Mouse (Mus musculus) thymus, postnatal 0 days (tissue): ENCODE measurements around the gene Arhgef40. TPM values are rescaled to one million over a fixed set of nuclear protein-coding genes. Genes with fewer than 3 reads are reported as not detected.

Experiments
- DNase-seq: peaks from one replicate; pipeline ENCODE4 v3.0.0-alpha.2; 2015; ENCODE audit warnings: low spot score
- polyA plus RNA-seq: library from polyadenylated mRNA; unstranded; fragments of >200 nt; fragmentation: Nextera tagmentation; extraction: Ambion mirVana; gene quantifications from 2 replicates; pipeline ENCODE4 v1.2.1, GENCODE M21; 2015

Gene Arhgef40
- polyA plus RNA-seq, 1 experiment from 2014 or later: 27.0 TPM

DNA sequence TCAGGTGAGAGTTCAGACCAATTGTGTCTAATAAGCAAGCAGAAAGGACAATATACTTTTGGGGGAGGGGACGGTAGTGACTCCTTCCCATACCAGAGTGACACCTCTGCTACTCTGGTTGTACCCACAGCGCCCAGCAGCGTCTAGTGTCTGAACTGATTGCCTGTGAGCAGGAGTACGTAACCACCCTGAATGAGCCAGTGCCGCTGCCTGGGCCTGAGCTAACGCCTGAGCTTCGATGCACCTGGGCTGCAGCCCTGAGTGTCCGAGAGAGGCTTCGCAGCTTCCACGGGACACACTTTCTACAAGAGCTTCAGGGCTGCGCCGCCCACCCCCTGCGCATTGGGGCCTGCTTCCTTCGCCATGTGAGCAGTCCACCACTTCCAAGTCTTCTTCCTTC lies 13.0 kb downstream of the Arhgef40 start:
- DNase-seq: no peak

DNA sequence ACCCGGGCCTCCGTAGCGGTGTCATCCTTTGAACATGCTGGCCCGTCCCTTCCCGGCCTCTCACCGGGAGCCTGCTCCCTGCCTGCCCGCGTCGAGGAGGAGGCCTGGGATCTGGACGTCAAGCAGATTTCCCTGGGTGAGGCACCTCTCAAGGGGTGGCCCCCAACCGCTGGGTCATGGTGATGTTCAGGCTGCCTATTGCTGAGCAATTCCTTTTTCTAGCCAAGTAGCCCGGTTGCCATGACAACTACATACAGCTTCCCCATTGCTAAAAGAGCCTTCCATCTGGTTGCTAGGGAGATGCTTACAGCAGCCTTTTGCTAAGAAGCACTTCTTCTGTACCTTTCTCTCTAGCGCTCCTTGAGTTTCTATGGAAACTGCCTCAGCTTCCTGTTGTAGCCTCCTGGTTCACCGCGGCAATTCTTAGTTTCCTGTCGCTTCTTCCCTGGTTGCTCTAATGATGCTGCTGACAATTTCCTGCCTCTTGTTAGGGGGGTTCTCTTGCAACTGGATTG lies 19.5 kb downstream of the Arhgef40 start:
- DNase-seq: peak; percentile 78

DNA sequence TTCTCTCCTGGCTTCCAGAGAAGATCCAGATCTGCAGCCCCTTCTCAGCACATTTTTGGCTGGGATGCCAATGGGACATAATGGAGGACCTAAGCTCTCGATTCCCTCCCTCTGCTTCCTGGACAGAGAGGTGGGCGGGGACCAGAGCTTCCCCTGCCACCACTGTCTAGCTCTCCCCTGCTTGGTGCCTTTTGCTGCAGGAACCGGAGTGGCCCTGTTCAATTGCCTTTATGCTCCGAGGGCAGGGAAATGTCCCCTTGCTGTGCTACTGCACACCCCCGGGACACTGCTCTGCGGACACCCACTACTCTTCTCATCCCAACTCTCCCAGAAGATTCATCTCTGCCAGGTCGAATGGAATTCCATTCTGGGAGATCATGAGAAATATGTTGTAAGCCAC lies 20.6 kb downstream of the Arhgef40 start:
- no peak for DNase-seq

- DNase-seq: no peak
These were observed 21.1 kb downstream of the Arhgef40 start for GRCm38 (mm10) chr14:52005616-52006015.

- peak; percentile 43 for DNase-seq
These were observed 21.7 kb downstream of the Arhgef40 start for GRCm38 (mm10) chr14:52006241-52006640.

GRCm38 (mm10) chr14:52006771-52007170 lies 22.3 kb downstream of the Arhgef40 start:
- DNase-seq: no peak

DNA sequence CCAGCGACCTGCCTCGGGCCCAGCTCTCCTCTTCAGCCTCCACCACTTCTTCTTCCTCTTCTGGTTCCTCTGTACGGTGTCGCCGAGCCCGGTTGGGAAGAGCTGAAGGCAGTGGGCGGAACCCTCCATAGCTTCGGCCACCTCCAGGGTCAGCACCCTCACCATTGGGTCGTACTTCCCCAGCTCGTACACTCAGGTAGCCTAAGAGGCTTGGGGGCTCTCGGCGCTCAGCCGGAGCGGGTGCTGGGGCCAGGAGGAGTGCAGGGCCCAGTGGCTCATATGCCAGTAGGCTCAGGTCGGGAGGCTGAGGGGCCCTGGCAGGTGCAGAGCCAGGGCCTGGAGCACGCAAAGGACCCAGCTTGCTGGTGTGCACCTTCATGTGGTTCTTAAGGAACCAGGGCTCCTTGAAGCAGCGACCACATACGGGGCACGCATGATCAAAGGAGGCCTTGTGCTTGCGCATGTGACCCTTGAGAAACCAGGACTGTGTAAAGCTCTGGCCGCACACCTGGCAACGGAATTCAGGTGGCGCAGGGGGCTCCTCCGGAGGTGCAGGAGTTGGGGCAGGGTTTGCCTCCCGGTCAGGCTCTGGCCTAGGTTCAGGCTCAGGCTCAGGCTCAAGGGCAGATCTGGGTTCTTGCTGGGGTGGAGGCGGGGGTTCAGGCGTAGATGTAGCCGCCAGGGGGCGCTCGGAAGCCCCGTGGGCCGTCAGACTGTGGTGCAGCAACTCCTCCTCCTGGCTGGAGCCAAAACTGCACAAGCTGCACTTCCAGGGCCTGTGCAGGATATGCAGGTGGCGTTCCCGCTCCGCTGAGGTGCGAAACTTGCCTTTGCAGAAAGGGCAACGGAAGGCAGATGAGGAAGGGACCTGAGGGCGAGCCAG lies 24.0 kb downstream of the Arhgef40 start:
- peak; percentile 97 for DNase-seq

GRCm38 (mm10) chr14:52009361-52009760 lies 24.8 kb downstream of the Arhgef40 start:
- DNase-seq: no peak

GRCm38 (mm10) chr14:52009841-52010240 lies 25.3 kb downstream of the Arhgef40 start:
- no peak for DNase-seq

GRCm38 (mm10) chr14:52010446-52011111 lies 26.1 kb downstream of the Arhgef40 start:
- DNase-seq: no peak

GRCm38 (mm10) chr14:52011683-52012082 lies 27.2 kb downstream of the Arhgef40 start:
- DNase-seq: no peak

GRCm38 (mm10) chr14:52012085-52012484 lies 27.6 kb downstream of the Arhgef40 start:
- no peak for DNase-seq

DNA sequence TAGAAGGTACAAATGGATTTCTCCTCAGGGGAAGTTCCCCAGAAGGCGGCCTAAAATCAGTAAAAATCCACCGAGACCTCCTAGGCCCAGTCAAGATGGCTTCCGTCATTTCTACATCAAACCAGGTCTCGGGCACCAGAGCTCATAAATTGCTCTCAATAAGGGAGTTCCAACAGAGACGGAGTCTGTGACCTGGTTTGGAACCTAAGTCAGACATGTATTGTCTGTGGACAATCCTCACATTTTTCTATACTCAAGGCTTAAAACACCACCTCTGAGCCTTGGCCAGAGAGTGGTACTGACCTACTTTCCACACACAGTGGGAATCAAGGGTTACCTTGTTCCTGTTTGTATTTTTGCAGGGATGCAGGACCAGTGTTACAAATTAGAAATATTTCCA lies 28.0 kb downstream of the Arhgef40 start:
- DNase-seq: no peak

- no peak for DNase-seq
These were observed 28.6 kb downstream of the Arhgef40 start for GRCm38 (mm10) chr14:52013021-52013610.

DNA sequence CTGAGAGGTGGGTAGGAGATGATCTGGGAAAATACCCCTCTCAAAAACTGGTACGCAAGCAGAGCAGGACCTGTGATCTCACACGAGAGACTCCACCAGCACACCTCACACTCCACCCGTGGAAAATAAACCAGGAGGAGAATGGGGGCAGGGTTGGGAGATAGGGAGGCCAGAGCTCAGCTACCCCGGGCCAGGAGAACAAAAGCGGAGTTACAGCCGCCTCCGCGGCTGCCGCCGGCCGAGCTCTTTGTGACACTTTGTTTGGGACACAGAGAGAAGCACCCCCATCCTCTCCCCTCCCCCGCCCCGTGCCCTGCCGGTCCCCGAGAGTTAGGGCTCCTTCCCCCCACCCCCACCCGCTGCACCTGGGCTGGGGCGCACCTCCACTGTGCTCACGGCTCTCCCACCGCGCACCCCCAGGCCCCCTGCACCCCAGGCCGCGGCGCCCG lies 29.3 kb downstream of the Arhgef40 start:
- DNase-seq: peak; percentile 83

DNA sequence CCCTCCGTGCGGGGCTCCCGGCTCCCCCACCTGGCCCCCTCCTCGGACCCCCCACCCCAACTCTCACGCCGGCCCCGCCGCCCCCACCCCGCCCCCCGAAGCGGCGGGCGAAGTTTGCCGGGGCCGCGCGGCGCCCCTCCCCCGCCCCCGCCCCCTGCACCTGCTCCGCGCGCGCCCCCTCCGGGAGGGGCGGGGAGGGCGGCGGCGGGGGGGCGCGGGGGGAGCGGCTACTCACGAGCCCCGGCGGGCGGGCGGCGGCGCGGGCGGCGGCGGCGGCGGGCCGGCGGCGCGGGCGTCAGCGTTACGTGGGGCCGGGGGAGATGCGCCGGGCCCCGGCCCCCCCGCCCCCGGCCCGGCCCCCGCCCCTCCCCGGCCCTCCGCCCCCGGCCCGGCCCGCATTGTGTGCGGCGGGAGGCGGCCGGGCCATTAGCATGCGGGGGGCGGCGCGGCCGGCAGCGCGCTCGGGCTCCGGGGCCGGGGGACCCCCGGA lies 29.8 kb downstream of the Arhgef40 start:
- no peak for DNase-seq

DNA sequence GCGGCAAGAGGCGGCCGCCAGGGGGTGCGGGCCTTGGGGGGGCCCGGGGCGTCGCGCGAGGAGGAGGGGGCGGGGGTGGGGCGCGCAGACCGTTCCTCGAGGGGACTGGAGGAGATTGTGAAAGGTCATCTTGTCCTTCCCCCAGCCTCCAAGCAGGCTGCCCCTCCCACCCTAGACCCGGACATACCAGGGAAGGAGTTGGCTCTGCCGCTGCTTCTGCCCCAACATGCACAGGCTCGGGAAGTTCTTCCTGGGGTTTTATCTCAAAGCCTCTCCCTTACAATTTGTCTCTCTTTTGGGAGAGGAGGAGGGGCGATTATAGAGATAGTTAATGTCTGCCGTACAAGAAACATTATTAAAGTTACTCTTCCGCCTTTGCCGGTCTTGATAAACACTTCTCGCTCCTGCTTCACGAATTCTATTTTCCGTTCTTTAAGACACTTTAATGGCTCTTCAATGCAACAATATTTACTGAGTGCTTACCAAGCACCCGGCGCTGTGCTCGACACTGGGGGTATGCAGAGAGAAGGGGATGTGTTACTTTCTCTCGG lies 30.3 kb downstream of the Arhgef40 start:
- DNase-seq: peak; percentile 61

DNA sequence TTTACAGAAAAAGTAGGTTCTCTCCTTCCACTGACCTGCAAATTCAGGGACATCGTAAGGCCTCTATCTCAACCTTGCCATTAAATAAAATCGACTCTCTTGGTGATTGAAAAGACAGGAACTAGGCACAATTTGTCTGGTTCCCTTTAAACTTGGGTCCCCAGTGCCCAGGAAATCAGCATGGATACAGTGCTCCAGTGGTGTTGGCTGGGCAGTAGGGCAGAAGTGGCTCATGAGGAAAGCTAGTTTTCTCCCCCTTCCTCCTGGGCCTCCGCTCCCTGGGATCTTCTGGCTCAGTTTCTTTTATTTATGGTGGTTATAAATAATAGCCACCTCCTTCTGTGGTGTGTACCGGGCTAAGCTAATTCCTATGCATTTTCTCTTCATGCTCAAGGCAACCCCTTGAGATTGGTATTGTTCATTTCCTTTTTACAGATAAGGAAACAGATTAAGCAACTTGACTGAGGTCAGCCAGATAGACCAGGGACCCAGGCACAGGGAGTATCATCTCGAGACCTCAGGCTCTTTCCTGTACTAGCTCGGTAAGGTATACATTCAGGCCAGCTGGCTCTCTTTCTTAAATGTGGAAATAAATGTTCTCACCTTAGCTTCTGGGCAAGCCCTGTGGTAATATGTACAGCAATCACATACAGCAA lies 31.1 kb downstream of the Arhgef40 start, which contains the start of gene Tmem253:
Tmem253 (plus strand) TSS at position 214 of the 656 bp plus-strand sequence.
- DNase-seq: no peak

DNA sequence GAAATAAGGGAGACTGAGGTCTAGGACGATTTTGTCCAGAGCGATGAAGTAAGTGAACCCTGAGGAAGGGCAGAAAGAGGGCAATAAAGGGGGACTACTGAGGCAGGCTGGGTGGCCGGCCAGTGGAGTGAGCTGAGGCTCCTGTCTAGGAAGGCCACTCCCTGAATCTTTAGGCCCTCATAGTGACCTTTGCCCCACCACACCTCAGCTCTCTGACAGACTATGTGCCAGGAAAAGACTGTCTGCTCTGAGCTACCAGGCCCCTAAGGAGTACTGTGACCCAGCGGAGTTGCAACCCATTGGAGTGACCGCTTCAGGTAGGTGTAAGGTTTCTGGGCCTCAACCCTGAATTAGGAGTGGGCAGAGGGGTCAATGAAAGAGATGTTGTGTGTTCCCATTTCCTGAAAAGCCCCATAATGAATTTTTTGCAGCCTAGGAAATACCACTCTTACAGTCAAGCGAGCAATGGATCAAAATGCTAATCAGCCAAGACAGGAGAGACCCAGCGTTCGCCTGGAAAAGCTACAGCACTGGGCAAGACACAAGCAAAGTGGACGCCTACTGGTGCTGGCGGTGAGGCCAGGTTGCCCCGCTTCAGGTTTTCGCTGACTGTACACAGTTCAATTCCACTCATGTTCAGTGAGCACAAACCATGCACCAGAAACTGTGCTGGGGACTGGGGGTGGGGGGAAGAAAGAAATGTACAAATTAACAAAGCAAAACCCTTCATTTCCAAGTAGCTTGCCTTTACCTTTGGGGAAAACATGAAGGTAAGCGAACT lies 32.3 kb downstream of the Arhgef40 start:
- DNase-seq: no peak

- no peak for DNase-seq
These were observed 33.1 kb downstream of the Arhgef40 start for GRCm38 (mm10) chr14:52017662-52018061.
